Mouse (Mus musculus) stomach, embryonic 14.5 days (tissue): ENCODE results near the gene Tnfsf13. TPM values are rescaled to one million over a fixed set of nuclear protein-coding genes. Genes with fewer than 3 reads are reported as not detected.

Experiments used
- ATAC-seq: fragments of 200-750 bp; cut with Nextera tagmentation; 2 replicates; pipeline ENCODE4 v1.8.0; 2017; ENCODE audit warnings: low read depth, moderate TSS enrichment; ENCODE audit not compliant: insufficient number of reproducible peaks, insufficient read depth, low FRiP score
- H3K27ac ChIP-seq: fragments of 300-500 bp; sonication (generic); 2 replicates; pipeline ENCODE4 v1.5.1; 2014; ENCODE audit warnings: mild to moderate bottlenecking, low read length, moderate library complexity, mixed read lengths
- H3K27me3 ChIP-seq: fragments of 300-500 bp; sonication (generic); 2 replicates; pipeline ENCODE4 v1.6.1; 2014; ENCODE audit warnings: low read length, control low read depth, mixed read lengths; ENCODE audit not compliant: control insufficient read depth, insufficient read depth
- H3K36me3 ChIP-seq: fragments of 300-500 bp; sonication (generic); 2 replicates; pipeline ENCODE4 v1.6.1; 2014; ENCODE audit warnings: mild to moderate bottlenecking, control low read depth, low read length, moderate library complexity, mixed read lengths; ENCODE audit not compliant: control insufficient read depth, insufficient read depth
- H3K4me1 ChIP-seq: fragments of 300-500 bp; sonication (generic); 2 replicates; pipeline ENCODE4 v1.6.1; 2014; ENCODE audit warnings: low read length, control low read depth, mixed read lengths; ENCODE audit not compliant: control insufficient read depth, insufficient read depth
- H3K4me2 ChIP-seq: fragments of 300-500 bp; sonication (generic); replicated peaks from 2 replicates; pipeline ENCODE4 v1.6.1; 2014; ENCODE audit warnings: low read depth, low read length, control low read depth
- H3K4me3 ChIP-seq: fragments of 300-500 bp; sonication (generic); 2 replicates; pipeline ENCODE4 v1.5.1; 2014; ENCODE audit warnings: low read depth, low read length, control low read depth
- H3K9ac ChIP-seq: fragments of 300-500 bp; sonication (generic); replicated peaks from 2 replicates; pipeline ENCODE4 v1.6.1; 2014; ENCODE audit warnings: low read depth, mild to moderate bottlenecking, control low read depth, low read length, moderate library complexity, mixed read lengths
- H3K9me3 ChIP-seq: fragments of 300-500 bp; sonication (generic); 2 replicates; pipeline ENCODE4 v1.6.1; 2016; ENCODE audit warnings: low read depth, low read length, control low read depth; ENCODE audit not compliant: control insufficient read depth
- WGBS: fragments of 180-500 bp; shearing (Covaris S2); extraction: QIAGEN DNeasy Blood & Tissue Kit; methylation state at CpG from one replicate; pipeline ENCODE4 v1.1.7; 2014; 5-methylcytosine and 5-hydroxymethylcytosine counted together
- polyA plus RNA-seq: library from polyadenylated mRNA; unstranded; fragments of >200 nt; fragmentation: Nextera tagmentation; extraction: Ambion mirVana; gene quantifications from 2 replicates; pipeline ENCODE4 v1.2.1, GENCODE M21; 2014

Tnfsf13 gene
- polyA plus RNA-seq, 1 experiment from 2014 or later: not detected

GRCm38 (mm10) chr11:69715929-69716328, 30.3 kb upstream of the Tnfsf13 start:
- Histone ChIP-seq H3K4me2 (no peak overlapping the region), H3K27me3 (no peaks in the 10 kb centered on the region), H3K27ac (no peak overlapping the region; the same call in 1 of the 2 replicates), H3K4me3 (no peak overlapping the region), H3K36me3 (no peaks in the 10 kb centered on the region), H3K4me1 (no peaks in the 10 kb centered on the region), H3K9me3 (no peaks in the 10 kb centered on the region), H3K9ac (no peak overlapping the region)
- 9% methylated on average over 5 of the region's 5 CpGs for WGBS
- no peak for ATAC-seq

DNA sequence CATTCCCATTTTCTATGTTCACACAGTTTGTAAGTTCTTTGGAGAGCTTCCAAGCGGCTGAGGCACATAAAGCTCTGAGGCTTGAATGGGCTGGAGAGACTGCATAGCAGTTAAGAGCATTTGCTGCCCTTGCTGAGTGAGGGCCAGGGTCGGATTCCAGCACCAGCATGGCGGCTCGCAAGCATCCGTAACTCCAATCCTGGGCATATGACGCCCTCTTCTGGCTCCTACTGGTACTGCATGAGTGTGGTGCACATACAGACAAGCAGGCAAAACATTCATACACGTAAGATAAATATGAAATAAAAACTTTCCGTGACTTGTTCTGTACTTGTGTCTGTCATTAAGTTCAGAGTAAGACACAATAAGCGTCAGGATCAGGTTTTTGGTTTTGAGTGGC, 29.9 kb upstream of the Tnfsf13 start:
- Histone ChIP-seq H3K4me1 (no peaks in the 10 kb centered on the region), H3K9me3 (no peaks in the 10 kb centered on the region), H3K9ac (no peak overlapping the region), H3K36me3 (no peaks in the 10 kb centered on the region), H3K27me3 (no peaks in the 10 kb centered on the region), H3K4me2 (no peak overlapping the region), H3K4me3 (no peak overlapping the region), H3K27ac (no peak overlapping the region; the same call in 1 of the 2 replicates)
- ATAC-seq: no peak
- 58% methylated on average over 9 of the region's 9 CpGs for WGBS

DNA sequence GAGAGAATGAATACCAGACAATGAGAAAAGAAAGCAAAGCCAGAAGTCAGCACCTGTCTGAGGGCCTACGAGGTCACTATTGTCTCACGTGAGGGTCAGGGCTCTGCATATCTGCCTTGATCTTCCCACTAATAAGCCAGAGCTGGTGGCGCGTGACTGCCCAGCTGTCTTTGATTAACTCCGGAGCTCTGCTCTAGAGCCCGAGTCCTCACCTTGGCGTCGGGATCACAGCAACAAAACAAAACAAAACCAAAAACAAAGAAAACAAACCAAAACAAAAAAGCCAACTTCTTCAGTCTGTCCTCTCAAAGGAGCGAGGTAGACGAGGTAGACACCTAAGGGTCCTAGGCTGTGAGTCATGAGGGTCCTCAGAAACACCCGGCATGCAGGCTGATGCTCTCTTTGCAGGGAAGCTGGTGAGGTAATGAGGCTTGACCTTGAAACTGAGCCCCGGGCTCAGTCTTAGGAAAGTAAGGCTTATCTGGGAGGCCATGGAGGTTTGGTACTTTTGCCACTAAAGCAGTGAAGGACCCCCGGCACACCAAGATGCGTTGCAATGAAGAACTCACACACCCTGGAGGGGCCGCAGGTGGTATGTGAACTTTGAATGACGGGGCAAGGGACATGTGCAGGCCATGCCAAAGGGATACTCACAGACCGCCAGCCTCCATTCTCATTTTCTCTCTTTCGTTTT, 29.2 kb upstream of the Tnfsf13 start:
- Histone ChIP-seq H3K9ac (no peak overlapping the region), H3K27me3 (no peaks in the 10 kb centered on the region), H3K36me3 (no peaks in the 10 kb centered on the region), H3K4me2 (no peak overlapping the region), H3K4me3 (no peak overlapping the region), H3K4me1 (no peaks in the 10 kb centered on the region), H3K27ac (no peak overlapping the region), H3K9me3 (no peaks in the 10 kb centered on the region)
- WGBS: 72% methylated on average over 18 of the region's 18 CpGs
- ATAC-seq: no peak

GRCm38 (mm10) chr11:69712954-69713672, 27.5 kb upstream of the Tnfsf13 start:
- Histone ChIP-seq H3K27ac (no peak overlapping the region), H3K4me3 (no peak overlapping the region), H3K9ac (no peak overlapping the region), H3K4me1 (no peaks in the 10 kb centered on the region), H3K36me3 (no peaks in the 10 kb centered on the region), H3K4me2 (no peak overlapping the region), H3K27me3 (no peaks in the 10 kb centered on the region), H3K9me3 (no peaks in the 10 kb centered on the region)
- no peak for ATAC-seq
- WGBS: 80% methylated on average over 20 of the region's 20 CpGs

GRCm38 (mm10) chr11:69711082-69711481, 25.5 kb upstream of the Tnfsf13 start:
- Histone ChIP-seq H3K4me2 (no peak overlapping the region), H3K36me3 (no peaks in the 10 kb centered on the region), H3K9ac (no peak overlapping the region), H3K27ac (no peak overlapping the region), H3K4me1 (no peaks in the 10 kb centered on the region), H3K27me3 (no peaks in the 10 kb centered on the region), H3K9me3 (no peaks in the 10 kb centered on the region), H3K4me3 (no peak overlapping the region)
- 76% methylated on average over 2 of the region's 2 CpGs for WGBS
- no peak for ATAC-seq

DNA sequence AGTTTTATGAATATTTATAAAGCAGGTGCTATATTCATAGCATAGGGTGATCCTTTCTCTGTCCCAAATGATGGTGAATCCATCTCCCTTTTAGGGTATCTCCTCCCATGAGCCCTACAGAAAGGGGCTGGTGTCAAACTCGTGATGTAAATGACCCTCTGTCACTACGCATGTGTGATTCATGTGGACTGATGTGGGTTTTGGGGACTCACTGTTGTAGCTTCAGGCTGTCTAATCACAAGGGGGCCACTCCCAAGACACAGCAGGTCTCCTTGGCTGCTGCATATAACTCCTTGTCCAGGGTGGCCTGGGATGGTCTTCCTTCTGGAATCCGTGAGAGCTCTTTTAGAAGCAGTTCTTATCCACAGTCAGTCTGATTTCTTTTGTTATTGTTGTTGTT, 24.9 kb upstream of the Tnfsf13 start:
- H3K4me2 ChIP-seq: no peak overlapping the region
- H3K36me3 ChIP-seq: no peaks in the 10 kb centered on the region
- no peak overlapping the region for H3K27ac ChIP-seq
- no peaks in the 10 kb centered on the region for H3K9me3 ChIP-seq
- no peak overlapping the region for H3K9ac ChIP-seq
- no peaks in the 10 kb centered on the region for H3K27me3 ChIP-seq
- 68% methylated on average over 3 of the region's 3 CpGs for WGBS
- no peak overlapping the region for H3K4me3 ChIP-seq
- no peaks in the 10 kb centered on the region for H3K4me1 ChIP-seq
- ATAC-seq: no peak

- WGBS: 53% methylated on average over 11 of the region's 11 CpGs
- H3K27ac ChIP-seq: no peak overlapping the region
Measured at GRCm38 (mm10) chr11:69709554-69710446, 24.2 kb upstream of the Tnfsf13 start.

DNA sequence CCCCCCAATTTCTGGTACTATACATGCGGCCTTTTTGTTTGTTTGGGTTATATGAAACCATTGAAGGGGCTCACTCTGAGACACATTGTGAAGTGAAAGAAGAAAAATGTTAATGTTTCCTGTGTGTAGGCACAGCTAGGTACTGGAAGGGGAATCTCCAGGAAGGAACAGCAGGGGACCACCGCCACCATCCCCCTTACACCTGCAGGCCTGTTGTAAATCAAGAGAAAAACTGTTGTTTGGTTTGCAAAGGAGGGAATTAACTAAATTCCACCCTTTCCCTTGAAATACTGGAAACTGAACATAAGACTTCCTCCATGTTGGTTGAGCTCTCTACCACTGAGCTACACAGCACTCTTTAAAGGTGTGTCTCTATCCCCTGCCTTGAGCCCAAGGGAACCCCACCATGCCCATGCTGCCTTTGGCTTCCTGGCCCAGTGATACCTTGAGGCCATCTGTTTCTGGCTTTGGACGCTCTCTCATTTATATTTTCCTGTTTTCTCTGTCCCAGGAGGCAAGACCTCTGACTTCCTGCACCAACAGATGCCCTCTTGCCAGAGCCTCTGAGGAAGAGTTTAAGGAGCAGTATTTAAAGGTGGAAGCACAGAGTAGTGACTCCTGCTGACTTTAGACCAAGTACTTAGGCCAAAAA, 23.2 kb upstream of the Tnfsf13 start:
- Histone ChIP-seq H3K27me3 (no peaks in the 10 kb centered on the region), H3K27ac (no peak overlapping the region), H3K4me3 (no peak overlapping the region), H3K4me2 (no peak overlapping the region), H3K36me3 (no peaks in the 10 kb centered on the region), H3K4me1 (no peaks in the 10 kb centered on the region), H3K9ac (no peak overlapping the region), H3K9me3 (no peaks in the 10 kb centered on the region)
- 80% methylated on average over 3 of the region's 3 CpGs for WGBS
- ATAC-seq: no peak

More at GRCm38 (mm10) chr11:69709554-69710446, 24.2 kb upstream of the Tnfsf13 start:
- H3K9me3 ChIP-seq: no peaks in the 10 kb centered on the region
- no peaks in the 10 kb centered on the region for H3K27me3 ChIP-seq
- H3K4me3 ChIP-seq: no peak overlapping the region
- H3K9ac ChIP-seq: no peak overlapping the region
- no peak overlapping the region for H3K4me2 ChIP-seq
- no peak for ATAC-seq
- no peaks in the 10 kb centered on the region for H3K4me1 ChIP-seq
- H3K36me3 ChIP-seq: no peaks in the 10 kb centered on the region
